Mouse (Mus musculus): ENCODE measurements around the gene Arl5c. TPM values are rescaled to one million over a fixed set of nuclear protein-coding genes. Genes with fewer than 3 reads are reported as not detected.

Gene Arl5c
- total RNA-seq, 4 experiments from 2014 or later: 0.44 to 1.8 (median 1.4) TPM

- DNase-seq: peak; percentile 88
These were observed 7.4 kb downstream of the Arl5c start for GRCm38 (mm10) chr11:97988530-97989096.

- peak; percentile 93 for DNase-seq
These were observed 8.1 kb downstream of the Arl5c start for GRCm38 (mm10) chr11:97987551-97988526.

DNA sequence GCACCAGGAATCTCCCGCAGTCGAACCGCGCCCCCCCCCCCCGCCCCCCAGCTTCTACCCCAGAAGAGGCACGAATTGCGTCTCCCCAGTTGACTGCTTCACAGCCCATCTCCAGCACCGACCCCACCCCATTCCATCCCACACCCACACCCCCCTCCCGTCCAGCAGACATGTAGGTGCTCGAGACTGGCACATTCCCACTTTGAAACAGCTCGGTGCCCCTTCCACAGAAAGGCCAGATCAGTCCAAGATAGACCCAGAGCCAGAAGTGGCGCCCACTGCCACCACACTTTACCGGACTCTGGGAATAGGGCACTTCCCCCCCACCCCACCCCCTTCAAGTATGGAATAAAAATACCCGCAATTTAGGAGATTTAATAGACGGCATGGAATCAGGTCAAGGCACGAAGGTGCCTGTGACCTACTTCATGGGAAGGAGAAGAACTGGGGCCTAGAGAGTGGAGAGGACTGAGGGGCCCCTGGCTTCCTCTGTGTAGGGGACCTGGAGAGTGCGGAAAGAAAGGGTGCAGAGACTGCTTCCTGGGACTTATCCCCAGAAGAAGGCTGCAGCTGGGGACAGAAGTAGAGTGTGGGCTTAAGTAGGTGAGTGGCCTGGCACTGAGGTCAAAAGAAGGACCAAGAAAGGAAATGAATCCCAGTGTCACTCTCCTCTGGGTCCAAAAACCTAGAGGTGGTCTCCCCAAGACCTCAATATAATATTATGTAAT lies 9.1 kb downstream of the Arl5c start:
- DNase-seq: no peak

GRCm38 (mm10) chr11:97985727-97986677 lies 10.0 kb downstream of the Arl5c start, which contains the start of gene Plxdc1:
TSS of gene Plxdc1 (minus strand) at chr11:97986444.
- DNase-seq: peak; percentile 34

DNA sequence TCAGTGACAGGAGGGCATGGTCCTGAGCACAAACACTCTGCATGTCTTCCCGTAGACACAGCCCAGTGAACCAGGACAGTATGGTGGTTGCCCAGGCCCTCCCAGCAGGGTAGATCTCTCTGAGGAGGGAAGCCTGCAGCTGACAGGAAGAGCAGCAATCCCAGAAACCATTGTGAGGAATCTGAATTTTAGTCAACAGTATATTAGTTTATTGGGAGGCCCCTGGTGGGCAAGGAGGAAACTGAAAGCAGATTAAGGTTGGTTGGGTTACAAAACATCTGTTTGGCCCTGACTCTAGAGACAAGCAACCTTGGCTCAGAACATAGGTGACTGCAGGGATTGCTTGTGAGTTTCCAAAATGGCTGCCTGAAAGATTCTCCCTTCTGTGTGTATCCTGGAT lies 12.0 kb downstream of the Arl5c start:
- DNase-seq: no peak

- DNase-seq: no peak
These were observed 12.5 kb downstream of the Arl5c start for GRCm38 (mm10) chr11:97983506-97983905.

DNA sequence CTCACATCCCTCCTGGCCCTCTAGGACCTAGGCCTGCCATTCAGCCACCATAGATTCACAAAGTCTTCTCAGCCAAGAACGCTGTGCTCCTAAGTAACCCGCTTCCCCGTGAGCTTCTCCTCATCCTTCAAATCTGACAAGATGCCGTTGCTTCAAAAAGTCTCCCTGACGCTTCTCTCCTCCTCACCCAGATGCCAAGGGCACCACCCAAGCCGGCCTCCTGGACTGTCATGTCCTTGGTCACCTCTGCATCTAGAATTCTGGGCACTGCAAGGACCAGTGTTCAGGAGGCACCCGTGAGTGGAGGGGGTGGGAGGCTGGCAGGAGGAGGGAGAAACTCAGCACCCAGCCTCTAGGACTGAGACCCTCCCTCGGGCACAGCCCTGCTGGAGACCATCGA lies 13.3 kb downstream of the Arl5c start:
- DNase-seq: no peak

DNA sequence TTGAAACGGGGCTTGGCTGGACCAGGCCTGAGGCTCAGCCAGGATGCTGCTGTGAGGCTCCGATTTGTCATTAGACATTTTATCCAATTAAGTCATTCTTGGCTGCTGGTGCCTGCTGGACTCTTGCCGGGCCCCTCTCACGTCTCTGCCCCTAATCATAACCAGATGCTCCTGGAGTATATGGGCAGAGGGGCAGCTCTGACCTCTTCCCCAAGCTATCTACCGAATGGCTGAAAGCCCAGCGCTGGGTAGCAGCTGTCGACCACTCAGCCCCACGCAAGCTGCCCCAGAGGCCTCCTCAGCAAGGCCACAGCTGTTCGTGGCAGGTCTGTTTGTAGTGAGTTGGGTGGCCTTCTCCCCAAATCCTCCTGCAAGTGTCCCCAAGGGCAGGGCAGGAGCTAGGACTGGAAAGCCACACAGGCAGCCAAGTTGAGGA lies 15.4 kb downstream of the Arl5c start:
- DNase-seq: no peak

DNA sequence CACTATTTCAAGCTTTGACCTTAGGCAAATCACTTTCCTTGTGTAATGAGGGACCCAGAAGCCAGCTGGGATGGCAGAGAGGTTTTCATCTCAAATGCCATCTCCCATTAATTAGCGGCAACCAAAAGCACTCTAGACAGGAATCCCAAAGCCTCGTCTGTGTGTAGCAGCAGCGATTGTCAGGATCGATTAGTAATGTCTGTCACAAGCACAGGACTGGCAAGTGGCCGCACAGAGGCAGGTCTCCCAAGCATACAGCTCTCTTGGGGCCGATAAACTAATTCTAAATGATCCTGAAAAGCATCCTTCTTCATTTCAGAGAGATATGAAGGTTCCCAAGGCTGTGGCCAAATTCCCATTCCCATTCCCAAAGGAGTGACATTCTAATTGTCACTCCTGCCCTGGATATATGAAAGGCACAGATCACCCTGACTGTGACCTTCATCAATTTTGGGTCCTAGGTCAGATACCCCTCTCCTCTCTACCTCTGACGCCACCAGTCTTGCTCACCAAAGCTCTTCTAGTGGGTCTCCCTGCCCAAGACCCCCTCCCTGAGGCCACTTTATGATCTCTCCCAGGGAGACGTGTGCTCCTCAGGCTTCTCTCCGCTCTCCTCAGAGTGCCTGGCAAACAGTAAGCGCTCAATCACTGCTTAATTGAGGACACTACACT lies 16.0 kb downstream of the Arl5c start:
- no peak for DNase-seq

DNA sequence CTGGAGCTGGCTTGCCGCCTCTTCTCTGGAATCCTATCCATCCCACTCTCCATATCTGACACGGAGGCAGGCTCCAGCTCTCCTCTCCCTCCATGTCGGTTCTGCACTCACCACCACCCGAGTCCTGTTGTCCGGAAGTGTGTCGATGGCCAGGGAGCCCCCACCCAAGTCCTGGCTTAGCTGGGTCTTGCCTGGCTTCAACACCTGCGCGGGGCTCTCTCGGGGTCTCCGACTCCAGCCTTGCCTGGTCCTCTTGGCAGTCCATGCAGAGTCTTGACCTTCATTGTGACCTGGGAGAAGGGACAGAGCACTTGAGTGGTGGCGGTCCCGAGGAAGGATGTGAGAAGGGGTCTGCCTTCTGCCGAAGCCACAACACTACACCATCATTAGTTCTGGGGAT lies 17.6 kb downstream of the Arl5c start:
- DNase-seq: no peak

DNA sequence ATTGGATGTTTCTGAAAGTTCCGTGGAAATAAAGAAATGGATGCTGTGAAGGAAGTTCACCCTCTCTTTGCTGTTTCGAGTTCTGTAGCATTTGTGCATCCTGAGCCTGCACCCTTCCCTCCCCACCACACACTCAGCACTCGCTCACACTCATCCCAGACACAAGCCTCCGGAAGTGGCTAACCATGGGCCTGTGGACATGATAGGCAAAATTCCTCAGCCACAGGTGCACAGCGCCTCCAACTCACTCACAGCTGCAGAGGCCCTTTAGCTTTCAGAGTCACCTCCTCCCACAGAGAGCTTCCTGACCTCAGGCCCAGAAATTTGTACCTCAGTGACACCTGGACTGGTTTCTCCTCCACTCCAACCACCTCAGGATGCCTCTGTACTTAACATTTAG lies 18.2 kb downstream of the Arl5c start:
- DNase-seq: no peak

- DNase-seq: no peak
These were observed 21.2 kb downstream of the Arl5c start for GRCm38 (mm10) chr11:97974746-97975145.

- DNase-seq: no peak
These were observed 21.8 kb downstream of the Arl5c start for GRCm38 (mm10) chr11:97974141-97974540.

- DNase-seq: no peak
These were observed 23.5 kb downstream of the Arl5c start for GRCm38 (mm10) chr11:97972434-97972833.

DNA sequence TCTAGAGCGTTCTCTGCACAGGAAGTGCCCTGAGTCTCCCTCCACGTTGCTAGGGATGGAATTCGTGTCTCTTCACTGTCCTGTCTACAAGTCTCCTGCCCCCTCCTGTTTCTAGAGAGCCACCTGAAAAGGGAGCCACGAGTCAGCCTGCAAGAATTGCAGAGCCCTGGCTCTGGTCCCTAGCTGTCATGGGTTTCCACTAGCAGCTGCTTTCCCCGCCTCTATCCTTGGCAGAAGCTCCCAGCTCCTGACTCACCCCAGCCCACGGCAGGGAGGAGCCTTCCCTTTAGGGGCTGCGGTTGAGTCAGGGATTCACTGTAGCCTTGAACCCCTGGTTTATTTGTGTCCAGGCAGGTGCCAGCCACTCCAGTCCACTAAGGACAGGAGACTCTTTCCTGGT lies 24.7 kb downstream of the Arl5c start:
- DNase-seq: peak; percentile 93

DNA sequence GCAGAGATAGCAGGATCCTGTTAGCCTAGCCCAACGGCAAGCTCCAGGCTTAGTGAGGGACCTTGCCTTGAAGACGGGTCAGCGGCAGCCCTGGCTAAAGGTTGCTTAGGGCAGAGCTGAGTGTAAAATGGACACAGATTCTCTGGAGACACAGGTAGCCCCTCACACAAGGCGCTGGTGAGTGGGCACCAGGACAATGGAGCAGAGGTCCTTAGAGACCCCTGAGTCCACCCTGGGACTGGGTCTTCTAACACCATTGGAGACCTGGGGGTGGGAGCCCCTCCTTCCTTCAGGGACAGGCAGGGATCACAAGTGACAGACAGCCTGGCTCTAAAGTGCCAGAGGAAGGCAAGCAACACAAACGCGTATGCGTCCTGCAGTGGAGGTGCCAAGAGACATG lies 25.2 kb downstream of the Arl5c start:
- DNase-seq: no peak

DNA sequence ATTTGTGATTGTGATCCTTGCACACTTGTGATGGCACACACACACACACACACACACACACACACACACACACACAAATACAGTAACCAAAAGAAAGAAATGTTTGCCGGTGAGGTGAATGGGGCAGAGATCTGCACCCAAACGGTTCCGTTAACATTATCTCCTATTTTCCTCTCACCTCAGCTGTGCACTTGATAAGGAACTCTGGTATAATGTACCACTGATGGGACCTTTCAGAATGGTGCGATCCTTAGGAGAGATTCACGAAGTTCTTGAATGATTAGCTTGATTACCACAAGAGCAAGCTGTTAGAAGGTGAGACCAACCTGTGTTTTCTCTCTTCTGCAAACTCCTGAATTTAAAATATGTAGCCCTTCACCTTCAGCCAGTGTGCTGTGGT lies 27.6 kb downstream of the Arl5c start:
- no peak for DNase-seq

GRCm38 (mm10) chr11:97967114-97967513 lies 28.9 kb downstream of the Arl5c start:
- no peak for DNase-seq

GRCm38 (mm10) chr11:97960907-97961306 lies 35.1 kb downstream of the Arl5c start:
- DNase-seq: no peak

- no peak for DNase-seq
These were observed 36.7 kb downstream of the Arl5c start for GRCm38 (mm10) chr11:97959300-97959680.

GRCm38 (mm10) chr11:97958641-97959299 lies 37.2 kb downstream of the Arl5c start:
- no peak for DNase-seq
